Mouse (Mus musculus) megakaryocyte-erythroid progenitor cell, adult 5-6 weeks (primary cell): ENCODE results near the gene Ifnl3. TPM values are rescaled to one million over a fixed set of nuclear protein-coding genes. Genes with fewer than 3 reads are reported as not detected.
A peak's percentile ranks its signal among the peaks of the same experiment; 100 is the strongest.

Experiments used
- ATAC-seq: replicated peaks from 2 replicates; pipeline ENCODE4 v1.8.0; 2016; ENCODE audit warnings: mild to moderate bottlenecking, inconsistent platforms; ENCODE audit not compliant: severe bottlenecking, poor library complexity, low FRiP score, low TSS enrichment
- total RNA-seq, 2 experiments: library from RNA; stranded (forward) in 1 of 2; stranded (reverse) in 1 of 2; fragments of 200-1000, 215-1000 nt in 1 of 2; fragments of >200 nt in 1 of 2; fragmentation: Nextera tagmentation in 1 of 2; gene quantifications; 2 replicates each; pipeline ENCODE4 v1.2.3; 2014 to 2017

Gene Ifnl3
- total RNA-seq, 2 experiments from 2014 or later = not detected

GRCm38 (mm10) chr7:28545048-28545890 is 22.6 kb downstream of the Ifnl3 start:
- ATAC-seq = peak; percentile 68

GRCm38 (mm10) chr7:28545891-28546210 is 23.2 kb downstream of the Ifnl3 start:
- no peak for ATAC-seq

GRCm38 (mm10) chr7:28546649-28547048 is 24.0 kb downstream of the Ifnl3 start:
- no peak for ATAC-seq

- ATAC-seq = no peak
Measured at GRCm38 (mm10) chr7:28547154-28547553, 24.5 kb downstream of the Ifnl3 start, which contains the start of gene Nccrp1. Nccrp1 (minus strand) TSS chr7:28547254.

- no peak for ATAC-seq
Measured at GRCm38 (mm10) chr7:28547628-28548027, 25.0 kb downstream of the Ifnl3 start.

- ATAC-seq = no peak
Measured at GRCm38 (mm10) chr7:28553076-28553475, 30.4 kb downstream of the Ifnl3 start.

GRCm38 (mm10) chr7:28555939-28556535 is 33.4 kb downstream of the Ifnl3 start:
- ATAC-seq = no peak

- ATAC-seq = no peak
Measured at GRCm38 (mm10) chr7:28557069-28557468, 34.4 kb downstream of the Ifnl3 start.

- ATAC-seq = peak; percentile 66
Measured at GRCm38 (mm10) chr7:28557708-28558107, 35.1 kb downstream of the Ifnl3 start.

GRCm38 (mm10) chr7:28558486-28558885 is 35.9 kb downstream of the Ifnl3 start:
- ATAC-seq = no peak; the same call in 1 of the 2 replicates

- ATAC-seq = no peak
Measured at GRCm38 (mm10) chr7:28560856-28561255, 38.2 kb downstream of the Ifnl3 start.

GRCm38 (mm10) chr7:28561967-28562366 is 39.3 kb downstream of the Ifnl3 start:
- ATAC-seq = no peak

- no peak for ATAC-seq
Measured at GRCm38 (mm10) chr7:28562371-28562770, 39.7 kb downstream of the Ifnl3 start.

GRCm38 (mm10) chr7:28562951-28563350 is 40.3 kb downstream of the Ifnl3 start:
- ATAC-seq = no peak

- no peak for ATAC-seq
Measured at GRCm38 (mm10) chr7:28565407-28565806, 42.8 kb downstream of the Ifnl3 start.

GRCm38 (mm10) chr7:28567539-28567938 is 44.9 kb downstream of the Ifnl3 start:
- no peak for ATAC-seq

GRCm38 (mm10) chr7:28568253-28568652 is 45.6 kb downstream of the Ifnl3 start:
- ATAC-seq = peak; percentile 41; the same call in 1 of the 2 replicates

GRCm38 (mm10) chr7:28570291-28570981 is 47.8 kb downstream of the Ifnl3 start:
- 0 out of 2 replicates have a peak, but pooled peaks have one; percentile 18 for ATAC-seq

- no peak for ATAC-seq
Measured at GRCm38 (mm10) chr7:28570982-28571682, 48.5 kb downstream of the Ifnl3 start.

- ATAC-seq = no peak
Measured at GRCm38 (mm10) chr7:28572689-28573088, 50.1 kb downstream of the Ifnl3 start.
